Mouse (Mus musculus) liver, embryonic 16.5 days (tissue): ENCODE data around the gene Bri3. TPM values are rescaled to one million over a fixed set of nuclear protein-coding genes. Genes with fewer than 3 reads are reported as not detected.

Source experiments
- ATAC-seq: fragments of 200-750 bp; cut with Nextera tagmentation; 2 replicates; pipeline ENCODE4 v1.8.0; 2017; ENCODE audit warnings: low read depth, mild to moderate bottlenecking, moderate number of reproducible peaks, moderate library complexity
- H3K27ac ChIP-seq: fragments of 300-500 bp; sonication (generic); 2 replicates; pipeline ENCODE4 v1.5.1; 2014; ENCODE audit warnings: mild to moderate bottlenecking, low read length
- H3K27me3 ChIP-seq: fragments of 300-500 bp; sonication (generic); 2 replicates; pipeline ENCODE4 v1.6.1; 2014; ENCODE audit warnings: low read depth, low read length, mixed read lengths; ENCODE audit not compliant: control insufficient read depth, insufficient read depth
- H3K36me3 ChIP-seq: fragments of 300-500 bp; sonication (generic); 2 replicates; pipeline ENCODE4 v1.6.1; 2014; ENCODE audit warnings: mild to moderate bottlenecking; ENCODE audit not compliant: control insufficient read depth, insufficient read depth
- H3K4me1 ChIP-seq: fragments of 300-500 bp; sonication (generic); 2 replicates; pipeline ENCODE4 v1.6.1; 2014; ENCODE audit warnings: low read depth, low read length, mixed read lengths; ENCODE audit not compliant: control insufficient read depth
- H3K4me2 ChIP-seq: fragments of 300-500 bp; sonication (generic); 2 replicates; pipeline ENCODE4 v1.6.1; 2014; ENCODE audit warnings: low read depth, low read length, mixed read lengths
- H3K4me3 ChIP-seq: fragments of 300-500 bp; sonication (generic); 2 replicates; pipeline ENCODE4 v1.5.1; 2014; ENCODE audit warnings: low read depth, mild to moderate bottlenecking, low read length
- H3K9ac ChIP-seq: fragments of 300-500 bp; sonication (generic); 2 replicates; pipeline ENCODE4 v1.6.1; 2014; ENCODE audit warnings: low read depth, low read length
- H3K9me3 ChIP-seq: fragments of 300-500 bp; sonication (generic); replicated peaks from 2 replicates; pipeline ENCODE4 v1.6.1; 2016; ENCODE audit warnings: low read length; ENCODE audit not compliant: control insufficient read depth
- WGBS: fragments of 180-500 bp; shearing (Covaris S2); extraction: QIAGEN DNeasy Blood & Tissue Kit; methylation state at CpG from one replicate; pipeline ENCODE4 v1.1.7; 2014; ENCODE audit not compliant: insufficient replicate concordance; 5-methylcytosine and 5-hydroxymethylcytosine counted together
- polyA plus RNA-seq: library from polyadenylated mRNA; unstranded; fragments of >200 nt; fragmentation: Nextera tagmentation; extraction: Ambion mirVana; gene quantifications from 2 replicates; pipeline ENCODE4 v1.2.1, GENCODE M21; 2015

Gene Bri3
- polyA plus RNA-seq, 1 experiment from 2014 or later: 21.8 TPM

GRCm38 (mm10) chr5:144439286-144440040 is 195.2 kb downstream of the Bri3 start:
- no peak overlapping the region for H3K9ac ChIP-seq
- no peak overlapping the region for H3K27ac ChIP-seq
- H3K36me3 ChIP-seq: no peaks in the 10 kb centered on the region
- no peaks in the 10 kb centered on the region for H3K27me3 ChIP-seq
- ATAC-seq: no peak
- H3K4me2 ChIP-seq: no peak overlapping the region
- 55% methylated on average over 10 of the region's 10 CpGs for WGBS
- H3K4me1 ChIP-seq: no peaks in the 10 kb centered on the region
- no peak overlapping the region for H3K4me3 ChIP-seq
- no peaks in the 10 kb centered on the region for H3K9me3 ChIP-seq

DNA sequence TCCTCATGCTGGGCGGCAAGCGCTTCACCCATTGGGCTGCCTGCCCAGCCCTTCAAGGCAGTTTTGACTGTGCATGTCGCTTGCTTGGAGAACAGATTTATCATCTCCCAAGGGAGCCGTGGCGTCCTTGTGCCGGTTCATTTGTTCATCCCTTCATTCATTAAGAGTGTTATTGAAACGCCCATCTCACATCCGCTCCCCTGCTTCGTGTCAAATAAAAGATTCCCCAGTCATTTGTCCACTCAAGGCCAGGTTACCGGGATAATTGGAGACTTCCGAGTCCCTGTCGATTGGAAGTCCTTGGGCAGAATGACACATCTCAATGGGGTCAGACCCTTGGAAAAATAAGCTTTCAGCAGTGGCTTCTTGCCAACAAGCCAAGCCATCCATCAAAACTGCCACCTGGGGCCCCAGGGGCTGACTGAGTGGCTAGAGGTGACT is 197.6 kb downstream of the Bri3 start:
- Histone ChIP-seq H3K27ac (no peak overlapping the region), H3K27me3 (no peaks in the 10 kb centered on the region), H3K4me1 (no peaks in the 10 kb centered on the region), H3K9me3 (no peaks in the 10 kb centered on the region), H3K9ac (no peak overlapping the region), H3K4me3 (no peak overlapping the region), H3K4me2 (no peak overlapping the region), H3K36me3 (no peaks in the 10 kb centered on the region)
- WGBS: 81% methylated on average over 12 of the region's 12 CpGs
- ATAC-seq: no peak

GRCm38 (mm10) chr5:144446475-144447225 is 202.4 kb downstream of the Bri3 start:
- no peaks in the 10 kb centered on the region for H3K27me3 ChIP-seq
- no peak overlapping the region for H3K4me3 ChIP-seq
- 61% methylated on average over 10 of the region's 10 CpGs for WGBS
- no peak overlapping the region for H3K27ac ChIP-seq
- no peaks in the 10 kb centered on the region for H3K4me1 ChIP-seq
- no peak for ATAC-seq
- no peak overlapping the region for H3K4me2 ChIP-seq
- no peak overlapping the region for H3K9ac ChIP-seq
- H3K9me3 ChIP-seq: no peaks in the 10 kb centered on the region
- H3K36me3 ChIP-seq: no peaks in the 10 kb centered on the region

DNA sequence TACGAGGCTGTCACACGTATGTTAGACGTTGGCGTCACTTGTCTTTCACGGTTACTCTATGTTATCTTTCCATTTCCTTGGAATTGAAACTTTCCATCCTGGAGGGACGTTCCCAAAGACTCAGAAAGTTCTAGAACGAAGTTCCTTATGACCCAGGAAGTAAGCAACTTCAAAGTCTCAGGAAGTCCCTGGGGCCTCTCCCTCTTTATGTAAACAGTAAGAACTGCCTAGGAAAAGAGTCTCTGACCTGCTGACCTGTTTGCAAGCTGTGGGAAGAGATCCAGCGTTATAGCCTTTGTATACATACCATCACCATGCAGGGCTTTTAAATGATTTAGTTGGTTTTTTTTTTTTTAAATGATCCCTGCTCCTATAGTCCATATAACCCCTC is 203.0 kb downstream of the Bri3 start:
- WGBS: 45% methylated on average over 8 of the region's 8 CpGs
- H3K36me3 ChIP-seq: no peaks in the 10 kb centered on the region
- no peak for ATAC-seq

DNA sequence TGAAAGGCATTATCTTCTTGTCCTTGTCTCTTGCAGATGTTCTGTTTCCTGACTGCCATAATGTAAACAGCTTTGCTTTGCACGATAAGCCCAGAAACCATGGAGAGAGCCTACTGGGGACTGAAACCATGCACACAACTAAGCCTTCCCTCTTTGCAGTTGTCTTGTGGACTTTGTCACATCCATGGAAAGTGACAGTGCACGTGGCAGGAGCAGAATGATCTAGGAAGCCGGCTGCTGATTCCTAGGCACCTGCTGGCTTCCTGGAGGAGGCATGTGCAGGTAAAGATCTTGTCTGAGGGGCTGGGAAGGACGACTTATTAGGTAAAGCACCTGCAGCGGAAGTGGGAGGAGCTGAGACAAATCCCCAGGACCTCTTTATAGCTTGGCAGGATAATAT is 203.7 kb downstream of the Bri3 start:
- Histone ChIP-seq H3K4me2 (no peak overlapping the region), H3K4me3 (no peak overlapping the region), H3K27me3 (no peaks in the 10 kb centered on the region), H3K4me1 (no peaks in the 10 kb centered on the region), H3K9me3 (no peaks in the 10 kb centered on the region), H3K9ac (no peak overlapping the region), H3K36me3 (no peaks in the 10 kb centered on the region), H3K27ac (no peak overlapping the region)
- no peak for ATAC-seq
- WGBS: 41% methylated on average over 5 of the region's 5 CpGs

More for the DNA sequence above, 203.0 kb downstream of the Bri3 start:
- Histone ChIP-seq H3K4me3 (no peak overlapping the region), H3K4me2 (no peak overlapping the region), H3K9ac (no peak overlapping the region), H3K4me1 (no peaks in the 10 kb centered on the region), H3K27ac (no peak overlapping the region), H3K9me3 (no peaks in the 10 kb centered on the region), H3K27me3 (no peaks in the 10 kb centered on the region)

DNA sequence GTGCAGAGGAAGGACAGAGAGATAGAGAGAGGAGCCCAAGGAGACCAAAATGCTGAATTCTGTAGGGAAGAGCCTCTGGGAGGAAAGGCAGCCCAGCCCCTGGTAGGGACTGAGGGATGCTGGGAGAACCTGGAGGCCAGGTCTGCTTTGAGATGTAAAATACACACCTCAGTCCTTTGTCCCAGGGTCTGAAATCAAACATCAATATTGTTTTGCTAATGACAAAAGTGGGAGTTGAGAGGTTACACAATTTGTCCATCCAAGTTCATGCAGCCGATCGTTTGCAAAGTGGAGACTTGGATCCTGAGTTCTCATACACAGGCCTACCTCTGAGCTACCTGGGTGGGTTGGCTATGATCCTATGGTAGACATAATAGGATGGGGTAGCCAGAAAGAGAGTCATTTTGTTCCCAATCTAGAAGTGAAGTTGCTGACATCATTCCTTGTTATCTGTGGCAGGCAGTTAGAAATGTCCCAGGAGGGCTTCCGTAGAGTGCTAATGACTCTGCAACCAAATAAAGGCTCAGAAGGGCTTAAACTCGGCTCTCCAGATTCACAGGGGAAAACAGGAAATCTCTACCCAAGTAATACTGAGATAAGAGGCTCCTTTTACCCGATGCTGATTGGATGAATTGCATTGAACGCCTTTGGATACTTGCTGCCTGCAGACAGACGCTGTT is 208.7 kb downstream of the Bri3 start:
- ATAC-seq: no peak
- Histone ChIP-seq H3K4me2 (no peak overlapping the region), H3K36me3 (no peaks in the 10 kb centered on the region), H3K4me3 (no peak overlapping the region), H3K9ac (no peak overlapping the region), H3K4me1 (no peaks in the 10 kb centered on the region), H3K27ac (no peak overlapping the region), H3K9me3 (no peaks in the 10 kb centered on the region), H3K27me3 (no peaks in the 10 kb centered on the region)
- 41% methylated on average over 7 of the region's 7 CpGs for WGBS

DNA sequence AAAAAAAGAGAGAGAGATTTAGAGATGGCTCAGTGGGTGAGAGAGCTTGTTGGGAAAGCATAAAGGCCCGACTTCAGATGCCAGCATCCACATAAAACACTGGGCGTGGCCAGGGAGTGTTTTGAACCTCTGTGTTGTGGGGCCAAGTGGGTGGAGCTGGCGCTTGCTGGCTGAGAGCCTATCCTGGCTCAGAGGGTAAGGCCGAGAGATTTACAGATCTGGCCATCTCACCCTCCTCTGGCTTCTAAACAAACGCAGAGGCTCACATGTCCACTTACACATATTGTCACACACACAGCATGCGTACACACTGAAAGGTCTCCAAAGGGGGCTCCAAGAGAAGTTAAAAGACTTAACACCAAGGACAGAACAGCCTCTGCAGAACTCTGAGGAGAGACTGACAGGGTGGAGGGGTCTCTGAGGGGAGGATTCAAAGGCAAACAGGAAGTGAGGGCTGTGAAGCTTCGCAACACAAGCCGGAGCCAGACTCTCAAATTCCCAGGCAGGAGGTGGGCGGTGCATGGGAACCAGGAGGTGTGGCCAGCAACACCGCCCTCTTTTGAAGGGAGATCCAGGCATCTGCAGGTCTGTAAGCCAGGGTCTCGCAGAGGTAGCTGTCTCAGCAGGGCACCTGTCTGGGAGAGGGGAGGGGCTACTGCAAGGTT is 213.5 kb downstream of the Bri3 start:
- no peak overlapping the region for H3K9ac ChIP-seq
- no peaks in the 10 kb centered on the region for H3K4me1 ChIP-seq
- 8% methylated on average over 11 of the region's 11 CpGs for WGBS
- no peak overlapping the region for H3K27ac ChIP-seq
- H3K9me3 ChIP-seq: no peaks in the 10 kb centered on the region; the same call in 1 of the 2 replicates
- no peak overlapping the region for H3K4me2 ChIP-seq
- no peak for ATAC-seq
- no peaks in the 10 kb centered on the region for H3K27me3 ChIP-seq
- no peaks in the 10 kb centered on the region for H3K36me3 ChIP-seq
- H3K4me3 ChIP-seq: no peak overlapping the region

GRCm38 (mm10) chr5:144466987-144467386 is 222.8 kb downstream of the Bri3 start:
- H3K4me3 ChIP-seq: no peak overlapping the region
- H3K9me3 ChIP-seq: peaks cover 3% of the 10 kb centered on the region
- no peaks in the 10 kb centered on the region for H3K27me3 ChIP-seq
- no peak for ATAC-seq
- H3K36me3 ChIP-seq: no peaks in the 10 kb centered on the region
- no peaks in the 10 kb centered on the region for H3K4me1 ChIP-seq
- no peak overlapping the region for H3K27ac ChIP-seq
- H3K9ac ChIP-seq: no peak overlapping the region
- H3K4me2 ChIP-seq: no peak overlapping the region
- WGBS: 34% methylated on average over 6 of the region's 6 CpGs
